Mouse (Mus musculus): ENCODE measurements around the gene Syt1. TPM values are rescaled to one million over a fixed set of nuclear protein-coding genes. Genes with fewer than 3 reads are reported as not detected.
A peak's percentile ranks its signal among the peaks of the same experiment; 100 is the strongest.

Syt1 gene
- total RNA-seq, 2 experiments from 2014 or later: 975 to 1,036 TPM

GRCm38 (mm10) chr10:108534112-108534511 lies 476.7 kb downstream of the Syt1 start:
- DNase-seq (ENCODE audit: low spot score in 2 of 2): no peak
- Histone ChIP-seq H3K4me3 (no peak overlapping the region), H3K27ac (no peak overlapping the region)
- no peak for TF ChIP-seq CTCF (conservative IDR thresholded peaks at IDR 0.05)

GRCm38 (mm10) chr10:108532916-108533315 lies 477.9 kb downstream of the Syt1 start:
- TF ChIP-seq CTCF (conservative IDR thresholded peaks at IDR 0.05): no peak
- no peak for DNase-seq (ENCODE audit: low spot score in 2 of 2)
- H3K4me3 ChIP-seq: no peak overlapping the region
- H3K27ac ChIP-seq: peak overlapping the region; percentile 28; the same call in 1 of the 2 replicates

GRCm38 (mm10) chr10:108532283-108532682 lies 478.5 kb downstream of the Syt1 start:
- H3K27ac ChIP-seq: peak overlapping the region; percentile 28; the same call in 1 of the 2 replicates
- no peak overlapping the region for H3K4me3 ChIP-seq
- no peak for DNase-seq (ENCODE audit: low spot score in 2 of 2)
- TF ChIP-seq CTCF (conservative IDR thresholded peaks at IDR 0.05): no peak

GRCm38 (mm10) chr10:108531641-108532040 lies 479.1 kb downstream of the Syt1 start:
- Histone ChIP-seq H3K4me3 (no peak overlapping the region), H3K27ac (peak overlapping the region; percentile 28; the same call in 1 of the 2 replicates)
- no peak for DNase-seq (ENCODE audit: low spot score in 2 of 2)
- no peak for TF ChIP-seq CTCF (conservative IDR thresholded peaks at IDR 0.05)

GRCm38 (mm10) chr10:108531111-108531510 lies 479.7 kb downstream of the Syt1 start:
- no peak for TF ChIP-seq CTCF (conservative IDR thresholded peaks at IDR 0.05)
- Histone ChIP-seq H3K4me3 (no peak overlapping the region), H3K27ac (peak overlapping the region; percentile 32; the same call in 1 of the 2 replicates)
- no peak for DNase-seq (ENCODE audit: low spot score in 2 of 2)

GRCm38 (mm10) chr10:108528338-108528737 lies 482.4 kb downstream of the Syt1 start:
- Histone ChIP-seq H3K4me3 (no peak overlapping the region), H3K27ac (peak overlapping the region; percentile 57; the same call in 1 of the 2 replicates)
- DNase-seq (ENCODE audit: low spot score in 2 of 2): peak; percentile 41 to 44
- no peak for TF ChIP-seq CTCF (conservative IDR thresholded peaks at IDR 0.05)

GRCm38 (mm10) chr10:108525506-108525905 lies 485.3 kb downstream of the Syt1 start:
- no peak for TF ChIP-seq CTCF (conservative IDR thresholded peaks at IDR 0.05)
- DNase-seq (ENCODE audit: low spot score in 2 of 2): no peak
- Histone ChIP-seq H3K4me3 (no peak overlapping the region), H3K27ac (peak overlapping the region; percentile 74)

GRCm38 (mm10) chr10:108524306-108525029 lies 486.3 kb downstream of the Syt1 start:
- Histone ChIP-seq H3K4me3 (no peak overlapping the region), H3K27ac (peak overlapping the region; percentile 74)
- TF ChIP-seq CTCF (conservative IDR thresholded peaks at IDR 0.05): peak; percentile 70
- DNase-seq (ENCODE audit: low spot score in 2 of 2): no peak

- H3K4me3 ChIP-seq: no peak overlapping the region
- peak overlapping the region; percentile 52 for H3K27ac ChIP-seq
- TF ChIP-seq CTCF (conservative IDR thresholded peaks at IDR 0.05): no peak
- no peak for DNase-seq (ENCODE audit: low spot score in 2 of 2)
Observed at GRCm38 (mm10) chr10:108519156-108519555, 491.6 kb downstream of the Syt1 start.

GRCm38 (mm10) chr10:108517076-108517475 lies 493.7 kb downstream of the Syt1 start:
- Histone ChIP-seq H3K27ac (no peak overlapping the region), H3K4me3 (no peak overlapping the region)
- DNase-seq (ENCODE audit: low spot score in 2 of 2): no peak
- no peak for TF ChIP-seq CTCF (conservative IDR thresholded peaks at IDR 0.05)

- no peak for TF ChIP-seq CTCF (conservative IDR thresholded peaks at IDR 0.05)
- Histone ChIP-seq H3K4me3 (no peak overlapping the region), H3K27ac (peak overlapping the region; percentile 55; the same call in 1 of the 2 replicates)
- no peak for DNase-seq (ENCODE audit: low spot score in 2 of 2)
Observed at GRCm38 (mm10) chr10:108514671-108515070, 496.1 kb downstream of the Syt1 start.

GRCm38 (mm10) chr10:108509579-108509978 lies 501.2 kb downstream of the Syt1 start:
- Histone ChIP-seq H3K4me3 (no peak overlapping the region), H3K27ac (no peak overlapping the region)
- DNase-seq (ENCODE audit: low spot score in 2 of 2): no peak
- TF ChIP-seq CTCF (conservative IDR thresholded peaks at IDR 0.05): no peak

- no peak overlapping the region for H3K27ac ChIP-seq
- DNase-seq (ENCODE audit: low spot score in 2 of 2): no peak
- H3K4me3 ChIP-seq: no peak overlapping the region
- TF ChIP-seq CTCF (conservative IDR thresholded peaks at IDR 0.05): no peak
Observed at GRCm38 (mm10) chr10:108506917-108507316, 503.9 kb downstream of the Syt1 start.

GRCm38 (mm10) chr10:108504925-108505324 lies 505.9 kb downstream of the Syt1 start:
- Histone ChIP-seq H3K4me3 (no peak overlapping the region), H3K27ac (peak overlapping the region; percentile 4; the same call in 1 of the 2 replicates)
- no peak for TF ChIP-seq CTCF (conservative IDR thresholded peaks at IDR 0.05)
- DNase-seq (ENCODE audit: low spot score in 2 of 2): no peak
